Comparison of ENCODE assay signal across 8 mouse cellular contexts in genomic region chr3:37655933-37656633, GRCm38 (mm10). TPM values are rescaled to one million over a fixed set of nuclear protein-coding genes. Genes with fewer than 3 reads are reported as not detected.
DNase-seq lines count a peak whose midpoint lies in the region; ATAC-seq and TF ChIP-seq lines count a peak whose summit lies in the region.

No protein-coding gene starts in this region.

- in situ Hi-C loops in ES-E14 (cut with MboI; ENCODE audit: low sequenced_read_pairs in 2 of 2, unreplicated experiment in 2 of 2) = no loop called here

- no peak for DNase-seq in kidney, adult 2 months
- no peak for DNase-seq in ES-E14 (ENCODE audit: low read depth, low spot score)
- DNase-seq in forebrain, embryonic 10.5 days (ENCODE audit: extremely low spot score, low spot score) = peak; percentile 50
- peak; percentile 35 for DNase-seq in retina, embryonic 14.5 days (ENCODE audit: low spot score)
- DNase-seq in adrenal gland, postnatal 25 days = no peak
- no peak for DNase-seq in spleen, postnatal 36 days (ENCODE audit: low spot score in 2 of 2)

- H3K27me3 ChIP-seq in kidney, embryonic 14.5 days (ENCODE audit: control insufficient read depth, insufficient read depth, low read length) = no peaks in the 10 kb centered on the region
- no peaks in the 10 kb centered on the region for H3K27me3 ChIP-seq in kidney, adult 2 months (replicated peaks; ENCODE audit: control insufficient read depth, insufficient read depth, low read length)
- H3K27me3 ChIP-seq in forebrain, embryonic 10.5 days (ENCODE audit: poor library complexity, severe bottlenecking) = peaks cover 70% of the 10 kb centered on the region
- H3K27me3 ChIP-seq in limb, embryonic 13.5 days = peaks cover 3% of the 10 kb centered on the region; the same call in 1 of the 2 replicates

- 28% methylated on average over 20 of the region's 20 CpGs for WGBS in kidney, embryonic 14.5 days
- WGBS in kidney, adult 2 months = 44% methylated on average over 20 of the region's 20 CpGs
- 15% methylated on average over 20 of the region's 20 CpGs for WGBS in forebrain, embryonic 10.5 days
- 20% methylated on average over 20 of the region's 20 CpGs for WGBS in limb, embryonic 13.5 days

- peaks cover 39% of the 10 kb centered on the region for H3K4me1 ChIP-seq in kidney, embryonic 14.5 days (ENCODE audit: control insufficient read depth, insufficient read depth, low read length)
- peaks cover 13% of the 10 kb centered on the region for H3K4me1 ChIP-seq in kidney, adult 2 months (ENCODE audit: control insufficient read depth, insufficient read depth, low read length)
- peaks cover 4 to 13% of the 10 kb centered on the region in 2 experiments; a peak in 1 of 4 replicates for H3K4me1 ChIP-seq in ES-E14 (ENCODE audit: control insufficient read depth in 2 of 2, insufficient read depth in 2 of 2, low read length in 2 of 2, poor library complexity in 1 of 2)
- peaks cover 50% of the 10 kb centered on the region for H3K4me1 ChIP-seq in forebrain, embryonic 10.5 days
- H3K4me1 ChIP-seq in limb, embryonic 13.5 days = peaks cover 34% of the 10 kb centered on the region

- H3K4me2 ChIP-seq in kidney, embryonic 14.5 days (replicated peaks; ENCODE audit: low read depth, low read length) = peak overlapping the region; percentile 12
- H3K4me2 ChIP-seq in limb, embryonic 13.5 days (replicated peaks) = peak overlapping the region; percentile 53

- H3K9ac ChIP-seq in kidney, embryonic 14.5 days (ENCODE audit: low read depth, low read length) = no peak overlapping the region
- no peak overlapping the region for H3K9ac ChIP-seq in ES-E14 (ENCODE audit: insufficient read depth, low read depth, low read length, poor library complexity, severe bottlenecking)
- H3K9ac ChIP-seq in limb, embryonic 13.5 days = no peak overlapping the region; the same call in 1 of the 2 replicates

- no peak for TF ChIP-seq POLR2A in kidney, adult 2 months (IDR thresholded peaks at IDR 0.05; ENCODE audit: low read depth, low read length)

- no peaks in the 10 kb centered on the region for H3K36me3 ChIP-seq in kidney, embryonic 14.5 days (ENCODE audit: control insufficient read depth, insufficient read depth, low read length)
- H3K36me3 ChIP-seq in kidney, adult 2 months (ENCODE audit: control insufficient read depth, insufficient read depth, low read length) = no peaks in the 10 kb centered on the region
- H3K36me3 ChIP-seq in ES-E14 (ENCODE audit: control insufficient read depth, insufficient read depth, low read length, poor library complexity, severe bottlenecking) = no peaks in the 10 kb centered on the region
- H3K36me3 ChIP-seq in forebrain, embryonic 10.5 days (replicated peaks) = no peaks in the 10 kb centered on the region
- no peaks in the 10 kb centered on the region for H3K36me3 ChIP-seq in limb, embryonic 13.5 days

- ATAC-seq in kidney, embryonic 14.5 days (ENCODE audit: low FRiP score, low TSS enrichment) = no peak
- ATAC-seq in limb, embryonic 13.5 days (ENCODE audit: low FRiP score, low read depth) = no peak

- no peak for TF ChIP-seq CTCF in kidney, adult 2 months (conservative IDR thresholded peaks at IDR 0.05; ENCODE audit: insufficient read depth, insufficient read length, low read depth, low read length)

- no peaks in the 10 kb centered on the region for H3K9me3 ChIP-seq in kidney, embryonic 14.5 days (ENCODE audit: control insufficient read depth, low read length)
- no peaks in the 10 kb centered on the region for H3K9me3 ChIP-seq in ES-E14 (ENCODE audit: control insufficient read depth, insufficient read depth, low read depth, low read length)
- no peaks in the 10 kb centered on the region for H3K9me3 ChIP-seq in forebrain, embryonic 10.5 days
- H3K9me3 ChIP-seq in limb, embryonic 13.5 days = no peaks in the 10 kb centered on the region

- peak overlapping the region; percentile 56; the same call in 1 of the 2 replicates for H3K27ac ChIP-seq in kidney, embryonic 14.5 days (ENCODE audit: low read depth, low read length)
- no peak overlapping the region for H3K27ac ChIP-seq in kidney, adult 2 months (ENCODE audit: insufficient read depth, low read depth, low read length)
- H3K27ac ChIP-seq in ES-E14 (ENCODE audit: insufficient read depth, low read depth, low read length, poor library complexity, severe bottlenecking) = no peak overlapping the region
- H3K27ac ChIP-seq in forebrain, embryonic 10.5 days = peak overlapping the region; percentile 75
- no peak overlapping the region for H3K27ac ChIP-seq in limb, embryonic 13.5 days

- H3K4me3 ChIP-seq in kidney, embryonic 14.5 days (ENCODE audit: low read length) = 0 out of 2 replicates have a peak overlapping the region, but pooled peaks have one; percentile 6
- no peak overlapping the region for H3K4me3 ChIP-seq in kidney, adult 2 months (ENCODE audit: insufficient read depth, low read depth, low read length)
- H3K4me3 ChIP-seq in ES-E14 (ENCODE audit: insufficient read depth in 1 of 2, low read depth in 1 of 2, low read length in 2 of 2, poor library complexity in 1 of 2, severe bottlenecking in 1 of 2) = peak overlapping the region; percentile 13 to 41; a peak in 3 of 4 replicates
- H3K4me3 ChIP-seq in forebrain, embryonic 10.5 days = peak overlapping the region; percentile 39
- peak overlapping the region; percentile 15; the same call in 1 of the 2 replicates for H3K4me3 ChIP-seq in limb, embryonic 13.5 days

TF ChIP-seq in ES-E14, 5 proteins besides CTCF, POLR2A, EP300 and RAD21:
- TF ChIP-seq CHD2 (IDR thresholded peaks at IDR 0.05; ENCODE audit: low read depth, low read length) = no peak
- no peak for TF ChIP-seq ZNF384 (IDR thresholded peaks at IDR 0.05; ENCODE audit: low read depth, low read length)
- TF ChIP-seq MAFK (IDR thresholded peaks at IDR 0.05; ENCODE audit: insufficient read depth, low read depth, low read length) = no peak
- no peak for TF ChIP-seq HCFC1 (IDR thresholded peaks at IDR 0.05; ENCODE audit: borderline replicate concordance, insufficient read depth, low read length)
- no peak for TF ChIP-seq ZC3H11A (IDR thresholded peaks at IDR 0.05; ENCODE audit: borderline replicate concordance, low read depth, low read length)

RNA-seq across cellular contexts. Expression of gene Spry1, which starts 16.3 kb away (rescaled TPM):
- polyA plus RNA-seq in kidney, embryonic 14.5 days (2014; fragmentation: Nextera tagmentation; extraction: Ambion mirVana) = 41.7 and 49.8 TPM in 2 replicates
- 47.3 and 50.2 TPM in 2 replicates for polyA plus RNA-seq in kidney, adult 2 months (2012; rRNA removed)
- total RNA-seq in ES-E14 (2012; rRNA removed) = 7.1 and 9.8 TPM in 2 replicates
- polyA plus RNA-seq in forebrain, embryonic 10.5 days (2016; fragmentation: Nextera tagmentation; extraction: Ambion mirVana) = 21.6 and 29.1 TPM in 2 replicates
- 14.8 and 17.4 TPM in 2 replicates for polyA plus RNA-seq in limb, embryonic 13.5 days (2015; fragmentation: Nextera tagmentation; extraction: Ambion mirVana)
- 19.8 and 20.7 TPM in 2 replicates for total RNA-seq in adrenal gland, postnatal 25 days (2021)

Comparison
In these comparisons a context has a peak if more than half of its experiments do, and no peak if none do; other contexts are left out.
1. H3K27ac ChIP-seq: peak in kidney, embryonic 14.5 days (single experiment) and forebrain, embryonic 10.5 days (single experiment); none in kidney, adult 2 months (single experiment), ES-E14 (single experiment) and limb, embryonic 13.5 days (single experiment).
2. DNase-seq: peak in forebrain, embryonic 10.5 days (single experiment) and retina, embryonic 14.5 days (single experiment); none in kidney, adult 2 months (single experiment), ES-E14 (single experiment), adrenal gland, postnatal 25 days (single experiment) and spleen, postnatal 36 days (0 of 2).